Mouse (Mus musculus) testis, postnatal 10 days (tissue): ENCODE results near the gene Car14.
A peak's percentile ranks its signal among the peaks of the same experiment; 100 is the strongest.
"Not testable (repeated sequence)": the region's sequence is repeated elsewhere in the genome, so short reads cannot be mapped to it uniquely, and the experiment has no call there.

ENCODE experiments used
- DNase-seq: peaks from one replicate; pipeline ENCODE4 v3.0.0; 2021; ENCODE audit warnings: low spot score

Car14 gene

DNA sequence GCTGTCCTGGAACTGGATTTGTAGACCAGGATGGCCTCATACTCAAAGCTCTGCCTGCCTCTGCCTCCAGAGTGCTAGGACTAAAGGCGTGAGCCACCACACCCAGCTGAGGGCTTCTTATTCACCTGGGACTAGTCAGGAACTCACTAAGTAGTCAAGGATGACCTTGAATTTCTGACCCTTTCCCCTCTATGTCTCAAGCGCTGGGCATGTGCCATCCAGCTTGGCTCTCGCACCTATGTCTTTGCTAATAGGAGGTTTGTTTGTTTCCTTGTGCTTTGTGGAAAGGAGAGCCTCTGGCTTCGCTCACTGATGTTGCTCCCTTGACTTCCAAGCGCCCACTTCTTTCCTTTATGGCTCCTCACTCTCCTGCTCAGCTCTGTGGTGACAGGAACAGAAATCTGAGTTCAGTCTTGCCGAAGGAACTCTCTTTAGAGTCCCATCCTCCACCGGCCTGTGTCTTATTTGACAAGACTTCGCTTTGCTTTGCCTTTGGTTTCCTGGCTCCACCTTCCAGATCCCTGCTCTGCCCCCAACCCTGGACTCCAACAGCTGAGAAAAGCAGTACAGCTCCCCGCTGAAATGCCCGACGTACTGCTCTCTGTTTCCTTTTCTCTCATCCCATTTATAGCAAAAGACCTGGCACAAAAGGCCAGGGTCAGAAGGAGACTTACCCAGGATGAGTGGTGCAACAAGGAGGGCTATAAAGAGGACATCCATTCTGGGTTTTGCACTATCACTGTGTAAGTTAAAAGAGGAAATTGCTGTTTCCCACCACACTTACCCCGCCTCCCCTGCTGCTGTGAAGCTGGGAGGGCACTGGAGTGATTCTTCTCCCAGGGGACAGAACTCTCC lies 13.1 kb downstream of the Car14 start, which contains the start of gene BC028528:
Gene BC028528 (minus strand): TSS at position 795 of the 855 bp plus-strand sequence.
- DNase-seq = peak; percentile 56

DNA sequence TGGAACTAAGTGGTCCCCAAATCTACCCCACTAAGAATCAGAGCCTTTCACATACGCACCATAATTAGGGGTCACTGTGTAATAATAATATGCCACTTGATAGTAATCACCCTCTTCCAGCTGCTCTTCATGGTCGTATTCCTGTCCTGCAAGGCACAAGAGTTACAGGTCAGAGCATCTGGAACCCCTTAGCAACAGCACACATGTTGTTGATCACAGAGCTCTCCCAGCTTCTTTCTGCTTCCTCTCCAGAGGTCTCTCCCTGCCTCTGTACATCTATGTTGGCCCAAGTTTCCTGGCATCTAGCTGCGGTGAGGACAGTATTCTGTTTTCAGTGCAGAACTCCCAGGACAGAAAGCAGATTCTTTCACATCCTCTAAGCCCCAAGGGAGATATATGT lies 14.8 kb downstream of the Car14 start:
- no peak for DNase-seq

DNA sequence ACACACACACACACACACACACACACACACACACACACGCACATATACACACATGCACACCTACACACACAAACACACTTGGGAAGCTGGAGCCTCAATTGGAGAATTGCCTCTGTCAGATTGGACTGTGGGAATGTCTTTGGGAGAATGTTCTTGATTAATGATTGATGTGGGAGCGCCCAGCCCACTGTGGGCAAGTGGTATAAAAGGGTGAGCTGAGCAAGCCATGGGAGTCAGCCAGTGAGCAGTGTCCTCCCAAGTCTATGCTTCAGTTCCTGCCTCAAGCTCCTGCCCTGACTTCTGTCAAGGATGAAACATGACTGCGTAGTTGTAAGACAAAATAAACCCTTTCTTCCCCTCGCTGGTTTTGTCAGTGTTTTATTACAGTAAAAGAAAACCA lies 16.9 kb downstream of the Car14 start:
- no peak for DNase-seq

DNA sequence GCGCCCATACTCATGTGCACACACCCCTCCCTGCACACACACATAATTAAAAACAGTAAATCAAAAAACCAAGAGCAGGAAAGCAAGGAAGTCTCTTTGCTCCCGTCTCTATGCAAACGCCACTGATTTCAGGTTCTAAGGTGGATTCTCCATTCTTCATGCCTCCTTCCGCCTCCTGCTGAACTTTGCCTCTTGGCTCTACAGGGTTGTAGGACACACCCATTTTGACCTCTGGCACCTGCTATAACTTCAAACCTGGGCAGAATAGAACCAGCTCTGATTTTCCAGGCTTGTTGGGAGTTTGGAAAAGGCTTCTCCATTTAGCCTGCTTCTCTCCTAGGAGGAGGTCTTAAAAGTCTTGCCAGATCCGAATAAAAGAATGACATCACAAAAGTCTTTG lies 20.1 kb downstream of the Car14 start:
- no peak for DNase-seq

DNA sequence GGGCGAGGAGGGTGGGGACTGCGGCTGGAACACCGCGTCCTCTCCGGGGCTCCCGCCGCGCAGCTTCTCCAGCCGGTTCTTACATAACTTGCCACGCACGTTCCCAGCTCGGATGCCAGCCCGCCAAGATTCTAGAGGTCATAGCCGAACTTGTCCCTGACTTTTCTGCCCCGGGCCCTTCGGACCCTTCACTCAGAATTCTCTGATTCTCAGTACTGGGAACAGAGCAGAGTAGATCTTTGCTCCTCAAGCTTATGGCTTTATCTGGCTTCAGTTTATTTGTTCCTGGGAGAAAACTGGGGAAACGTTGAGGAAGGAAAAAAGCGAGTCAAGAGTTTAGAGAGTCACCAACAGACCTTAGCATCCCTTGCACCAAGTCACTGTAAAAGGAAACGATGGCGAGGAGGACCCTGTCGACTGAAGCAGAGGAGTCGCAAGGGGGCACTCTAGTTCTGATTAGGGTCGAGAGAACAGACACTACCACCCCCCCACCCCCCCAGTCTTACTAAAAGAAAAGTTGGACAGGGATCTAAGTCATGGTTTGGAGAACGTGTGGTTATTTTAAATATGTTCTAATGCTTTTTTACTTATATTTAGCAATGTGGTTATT lies 21.6 kb downstream of the Car14 start:
- peak; percentile 87 for DNase-seq

DNA sequence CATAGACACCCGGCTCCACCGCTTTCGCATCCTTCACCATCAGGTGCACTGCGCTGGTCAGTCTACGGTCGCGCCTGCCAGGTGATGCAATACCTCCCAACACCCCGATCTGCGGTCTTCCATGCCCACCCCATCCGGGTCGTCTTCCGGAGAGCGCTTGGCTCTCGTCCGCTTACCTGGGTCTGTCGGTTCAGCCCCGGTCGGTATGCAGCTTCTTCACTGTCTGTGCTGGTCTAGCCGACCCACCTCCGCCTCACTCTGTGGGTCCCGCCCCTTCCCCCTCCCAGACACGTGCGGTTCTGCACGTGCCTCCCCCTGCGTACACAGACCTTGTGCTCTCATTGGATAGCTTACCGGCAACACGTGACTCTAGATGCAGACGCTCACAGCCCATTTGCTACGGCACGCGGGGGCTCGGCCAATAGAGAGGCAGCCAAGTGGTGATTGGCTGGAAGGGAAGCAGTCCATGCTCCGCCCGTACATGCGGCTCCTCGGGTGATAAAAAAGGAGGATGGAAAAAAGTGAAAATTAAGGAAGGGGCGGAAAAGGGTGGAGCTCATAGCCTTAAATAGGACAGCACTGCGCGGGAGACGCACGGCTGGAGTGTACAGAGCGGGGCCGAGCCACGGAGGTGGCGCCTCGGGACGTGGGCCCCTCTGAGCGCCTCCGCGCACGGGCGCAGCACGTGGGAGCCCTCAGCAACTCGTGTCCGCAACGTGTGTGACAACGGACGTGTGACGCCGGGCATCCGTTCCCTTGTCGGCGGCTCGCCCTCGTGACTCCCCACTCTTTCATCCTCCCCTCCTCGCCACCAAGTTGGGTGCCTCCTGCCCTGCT lies 22.3 kb downstream of the Car14 start, which contains the start of gene Ciart:
Gene Ciart (minus strand): TSS at position 273 of the 837 bp plus-strand sequence.
- DNase-seq = peak; percentile 92

DNA sequence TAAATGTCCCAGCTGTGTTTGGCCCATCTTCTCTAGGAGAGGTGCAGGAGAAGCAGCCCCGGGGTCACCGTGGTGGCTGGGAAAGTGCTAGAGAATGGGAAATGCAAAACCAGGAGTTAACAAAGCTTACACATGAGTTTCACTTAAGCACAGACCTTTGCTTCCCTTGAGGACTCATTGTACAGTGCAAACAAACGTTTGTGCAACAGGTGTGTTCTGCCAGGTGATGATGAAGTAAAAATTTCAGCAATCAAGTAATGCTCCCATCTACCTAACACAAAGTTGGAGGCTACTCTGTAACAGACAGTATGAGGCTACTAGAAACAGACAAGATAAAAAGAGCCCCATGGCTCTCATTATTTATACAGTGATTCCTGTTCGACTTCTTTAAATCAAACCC lies 25.4 kb downstream of the Car14 start:
- no peak for DNase-seq

DNA sequence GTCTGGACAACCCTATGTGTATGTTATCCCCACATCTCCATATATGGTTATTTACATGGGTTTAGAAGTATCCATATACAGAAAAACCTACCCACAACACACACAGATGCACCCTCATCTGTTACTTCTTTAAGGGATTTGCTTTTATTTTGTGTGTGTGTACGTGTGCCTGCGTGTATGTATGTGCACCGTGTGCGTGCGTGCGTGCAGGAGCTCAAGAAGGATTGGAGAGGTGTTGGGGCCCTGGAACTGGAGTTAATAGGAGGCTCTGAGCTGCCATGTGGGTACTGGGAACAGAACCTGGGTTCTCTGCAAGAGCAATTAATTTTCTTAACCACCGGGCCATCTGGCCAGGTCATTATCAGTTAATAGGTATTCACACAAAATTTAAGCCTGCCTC lies 32.4 kb downstream of the Car14 start:
- DNase-seq = no peak

DNA sequence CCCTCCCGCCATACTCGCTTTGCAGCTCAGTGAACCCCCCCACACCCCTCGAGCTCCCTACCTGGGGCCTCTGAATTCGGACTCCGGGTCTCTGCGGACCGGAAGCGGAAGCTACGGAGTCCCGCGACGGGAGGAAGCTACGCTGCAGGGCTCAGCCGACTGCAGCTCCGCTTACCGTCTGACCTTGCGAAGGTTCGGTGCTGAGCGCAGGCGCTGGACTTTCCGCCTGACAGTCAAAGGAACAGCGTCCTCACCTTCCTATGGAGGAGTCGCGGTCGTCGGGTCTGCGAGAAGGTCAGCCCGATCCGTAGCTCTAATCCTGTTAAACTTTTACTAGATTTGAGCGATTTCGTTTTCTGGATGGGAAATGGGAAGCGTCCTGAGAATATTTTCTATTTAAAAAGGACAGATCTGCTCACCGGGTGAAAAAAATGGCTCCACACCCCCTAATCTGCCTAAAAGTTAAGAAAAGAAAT lies 33.1 kb downstream of the Car14 start, which contains the start of gene Mrps21:
Gene Mrps21 (minus strand): TSS at position 128 of the 476 bp plus-strand sequence.
- DNase-seq = peak; percentile 85

DNA sequence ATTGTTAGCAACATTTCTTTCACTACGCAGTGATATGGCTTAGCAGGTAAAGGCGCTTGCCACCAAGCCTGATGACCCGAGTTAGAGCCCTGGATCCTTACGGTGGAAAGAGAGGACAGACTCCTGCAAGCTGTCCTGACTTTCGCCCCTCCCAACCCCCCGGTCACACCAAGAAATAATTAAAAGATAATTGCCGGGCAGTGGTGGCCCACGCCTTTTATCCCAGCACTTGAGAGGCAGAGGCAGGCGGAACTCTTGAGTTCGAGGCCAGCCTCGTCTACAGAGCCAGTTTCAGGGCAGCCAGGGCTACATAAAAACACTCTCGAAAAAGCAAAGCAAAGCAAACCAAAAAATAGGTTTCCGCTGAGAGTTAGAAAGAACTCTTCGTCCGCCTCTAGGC lies 33.5 kb downstream of the Car14 start:
- DNase-seq = no peak

DNA sequence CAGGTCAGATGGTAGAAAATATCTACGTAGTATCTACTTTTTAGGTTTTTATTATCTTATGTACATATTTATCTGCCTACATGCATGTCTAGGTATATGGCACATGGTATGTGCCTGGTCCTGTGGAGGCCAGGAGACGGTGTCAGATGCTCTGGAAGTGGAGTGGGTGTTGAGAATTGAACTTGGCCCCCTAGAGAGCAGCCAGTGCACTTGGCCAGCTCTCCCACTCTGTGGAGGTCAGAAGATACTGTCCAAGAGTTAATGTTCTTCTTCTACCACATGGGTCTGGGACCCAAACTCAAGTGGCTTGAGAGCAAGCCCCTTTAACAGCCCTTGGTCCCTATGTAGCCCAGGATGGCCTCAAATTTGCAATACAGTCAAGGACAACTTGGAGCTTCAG lies 37.1 kb downstream of the Car14 start:
- no peak for DNase-seq

DNA sequence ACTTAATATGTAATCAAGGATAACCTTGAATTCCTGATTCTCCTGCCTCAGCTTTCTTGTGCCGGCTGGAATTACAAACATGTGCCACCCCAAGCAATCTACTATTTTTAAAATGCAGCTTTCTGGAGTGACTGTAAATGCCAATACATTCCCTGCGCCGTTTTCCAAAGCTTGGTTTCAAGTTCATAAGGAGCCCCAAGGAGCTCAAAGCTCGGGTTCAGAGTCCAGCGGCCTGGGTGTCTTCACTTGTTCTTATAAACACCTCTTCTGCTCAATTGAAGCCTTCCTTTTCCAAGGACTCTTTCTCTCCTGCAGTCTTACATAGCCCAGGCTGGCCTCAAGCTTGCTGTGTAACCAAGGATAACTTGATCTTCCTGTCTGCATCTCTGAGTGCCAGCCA lies 38.4 kb downstream of the Car14 start:
- no peak for DNase-seq

DNA sequence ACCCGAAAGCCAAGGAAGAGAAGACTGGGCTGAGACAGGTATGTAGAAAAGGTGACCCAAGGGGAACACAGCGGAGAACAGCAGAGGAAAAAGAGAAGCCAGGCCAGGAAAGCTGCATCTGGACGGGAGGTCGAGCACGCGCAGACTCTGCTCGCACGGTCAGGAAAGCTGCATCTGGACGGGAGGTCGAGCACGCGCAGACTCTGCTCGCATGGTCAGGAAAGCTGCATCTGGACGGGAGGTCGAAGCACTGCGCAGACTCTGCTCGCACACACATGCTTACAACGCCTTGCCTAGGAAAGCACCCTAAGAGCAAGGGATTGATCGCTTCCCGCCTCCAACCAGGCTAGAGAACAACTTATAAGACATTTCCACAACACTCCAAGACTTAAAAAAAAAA lies 38.9 kb downstream of the Car14 start:
- no peak for DNase-seq

DNA sequence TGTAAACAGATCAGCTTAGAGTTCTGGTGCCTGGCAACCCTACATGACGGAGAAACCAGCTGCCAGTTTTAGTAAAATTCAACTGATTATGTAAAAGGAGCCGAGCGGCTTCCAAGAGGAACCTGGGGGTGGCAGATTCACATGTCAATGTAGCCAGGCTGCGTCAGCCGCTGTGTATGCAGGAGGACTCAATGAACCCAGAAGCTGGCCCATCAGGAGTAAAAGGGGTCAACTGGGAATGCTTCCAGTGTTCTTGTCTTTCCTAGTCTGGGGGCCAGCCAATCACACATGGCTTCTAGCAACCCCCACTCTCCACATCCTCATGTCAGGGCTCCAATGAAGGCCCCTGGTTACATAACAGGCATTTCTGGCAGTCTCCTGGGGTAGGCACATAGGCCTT lies 39.4 kb downstream of the Car14 start:
- no peak for DNase-seq

DNA sequence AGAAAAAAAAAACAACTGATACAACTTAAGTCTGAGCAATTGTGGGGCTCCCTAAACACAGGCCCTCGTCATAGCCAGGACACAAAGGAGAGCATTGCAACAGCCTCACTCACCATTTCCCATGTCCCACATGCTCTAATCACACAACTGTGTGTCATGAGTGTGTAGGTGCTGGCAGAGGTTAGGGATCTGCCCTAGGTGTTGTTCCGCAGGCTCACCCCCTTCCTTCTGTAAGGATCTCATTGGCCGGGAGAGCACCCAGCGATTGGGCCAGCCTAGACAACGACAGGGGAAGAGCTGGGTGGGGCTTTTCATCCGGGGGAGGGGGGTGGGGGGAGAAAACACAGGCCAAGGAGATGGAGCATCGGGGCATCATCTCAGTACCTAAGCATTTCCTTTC lies 40.9 kb downstream of the Car14 start:
- no peak for DNase-seq

DNA sequence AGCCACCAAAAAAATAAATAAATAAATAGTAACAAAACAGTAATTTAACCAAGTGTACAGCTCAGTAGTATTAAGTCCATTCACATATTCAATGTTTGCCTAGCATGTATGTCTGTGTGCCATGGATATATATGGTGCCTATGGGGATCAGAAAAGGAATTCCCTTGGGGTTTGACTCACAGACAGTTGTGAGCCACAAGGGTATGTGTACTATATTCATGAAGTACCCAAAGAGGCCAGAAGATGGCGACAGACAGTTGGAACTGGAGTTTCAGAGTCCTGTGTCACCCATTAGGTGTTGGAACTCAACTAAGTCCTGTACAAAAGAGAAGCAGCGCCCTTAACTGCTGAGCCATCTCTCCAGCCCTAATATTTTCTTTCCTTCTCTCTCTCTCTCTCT lies 42.7 kb downstream of the Car14 start:
- peak; percentile 70 for DNase-seq

DNA sequence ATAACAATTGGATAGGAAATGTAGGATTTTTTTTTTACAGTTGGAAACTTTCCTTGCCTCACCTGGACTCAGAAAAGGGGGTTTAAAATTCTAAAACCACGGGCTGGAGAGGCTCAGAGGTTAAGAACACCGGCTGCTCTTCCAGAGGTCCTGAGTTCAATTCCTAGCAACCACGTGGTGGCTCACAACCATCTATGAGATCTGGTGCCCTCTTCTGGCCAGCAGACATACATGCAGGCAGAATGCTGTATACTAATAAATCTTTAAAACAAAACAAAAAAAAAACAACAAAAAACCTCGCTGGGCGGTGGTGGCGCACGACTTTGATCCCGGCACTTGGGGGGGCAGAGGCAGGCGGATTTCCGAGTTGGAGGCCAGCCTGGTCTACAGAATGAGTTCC lies 43.3 kb downstream of the Car14 start:
- no peak for DNase-seq

DNA sequence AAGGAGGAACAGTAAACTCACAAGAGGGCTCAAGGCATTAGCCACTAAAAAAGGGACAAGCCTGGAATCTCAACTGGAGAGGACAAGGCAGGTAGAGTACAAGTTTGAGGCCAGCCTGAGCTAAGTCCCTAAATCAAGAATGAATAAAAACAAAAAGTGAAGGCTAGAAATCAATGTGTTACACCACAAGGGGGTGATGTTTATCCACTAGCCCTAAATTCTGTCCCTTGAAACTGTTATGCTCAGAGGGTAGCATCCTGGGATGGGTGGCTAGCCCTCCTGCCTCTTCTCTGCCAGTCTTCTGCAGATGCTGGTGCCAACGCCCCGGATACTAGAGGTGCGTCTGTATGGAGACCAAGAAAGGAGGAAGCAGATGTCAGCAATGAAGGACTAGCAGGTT lies 44.2 kb downstream of the Car14 start:
- DNase-seq = no peak

DNA sequence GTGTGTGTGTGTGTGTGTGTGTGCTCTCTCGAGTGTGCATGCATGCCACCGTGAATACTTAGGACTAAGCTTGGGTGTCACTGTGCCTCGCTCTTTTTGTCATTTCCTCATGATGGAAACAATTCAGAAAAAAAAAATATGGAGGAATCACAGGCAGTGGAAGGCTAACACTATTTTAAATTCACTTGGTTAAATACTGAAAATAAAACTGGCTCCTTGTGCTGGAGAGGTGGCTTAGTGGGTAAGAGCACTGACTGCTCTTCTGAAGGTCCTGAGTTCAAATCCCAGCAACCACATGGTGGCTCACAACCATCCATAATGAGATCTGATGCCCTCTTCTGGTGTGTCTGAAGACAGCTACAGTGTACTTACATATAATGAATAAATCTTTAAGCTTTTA lies 46.2 kb downstream of the Car14 start:
- not testable (repeated sequence) for DNase-seq

DNA sequence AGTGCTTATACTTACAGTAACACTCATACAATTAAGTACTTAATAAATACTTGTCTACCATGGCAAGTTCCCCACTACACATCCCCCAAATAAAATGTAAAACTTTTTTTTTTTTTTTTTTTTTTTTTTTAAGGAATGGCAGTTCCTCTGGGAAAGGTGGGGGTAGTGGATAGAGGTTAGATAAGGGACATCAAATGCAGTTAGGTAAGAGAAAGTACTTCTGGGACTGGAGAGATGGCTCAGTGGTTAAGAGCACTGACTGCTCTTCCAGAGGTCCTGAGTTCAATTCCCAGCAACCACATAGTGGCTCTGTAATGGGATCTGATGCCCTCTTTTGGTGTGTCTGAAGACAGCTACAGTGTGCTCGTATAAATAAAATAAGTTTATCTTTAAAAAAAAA lies 47.4 kb downstream of the Car14 start:
- DNase-seq = not testable (repeated sequence)

DNA sequence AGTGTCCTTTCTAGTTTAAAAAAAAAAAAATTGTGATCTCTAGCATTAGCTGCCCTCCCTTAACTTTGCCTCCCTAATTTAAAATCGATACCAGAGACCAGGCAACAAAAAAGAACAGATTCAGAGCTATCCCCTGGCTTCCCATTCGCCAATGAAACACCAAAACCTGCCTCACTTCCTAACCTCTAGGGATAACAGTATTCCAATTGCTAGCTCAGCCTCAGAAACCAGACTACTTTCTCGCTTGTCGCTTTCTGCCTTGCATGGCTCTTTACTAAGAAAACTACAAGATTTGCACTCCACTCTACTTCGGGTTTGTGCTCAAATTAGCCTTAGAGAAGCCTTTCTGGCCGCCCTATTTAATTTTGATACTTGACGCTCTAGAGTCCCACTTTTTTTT lies 48.4 kb downstream of the Car14 start:
- no peak for DNase-seq

DNA sequence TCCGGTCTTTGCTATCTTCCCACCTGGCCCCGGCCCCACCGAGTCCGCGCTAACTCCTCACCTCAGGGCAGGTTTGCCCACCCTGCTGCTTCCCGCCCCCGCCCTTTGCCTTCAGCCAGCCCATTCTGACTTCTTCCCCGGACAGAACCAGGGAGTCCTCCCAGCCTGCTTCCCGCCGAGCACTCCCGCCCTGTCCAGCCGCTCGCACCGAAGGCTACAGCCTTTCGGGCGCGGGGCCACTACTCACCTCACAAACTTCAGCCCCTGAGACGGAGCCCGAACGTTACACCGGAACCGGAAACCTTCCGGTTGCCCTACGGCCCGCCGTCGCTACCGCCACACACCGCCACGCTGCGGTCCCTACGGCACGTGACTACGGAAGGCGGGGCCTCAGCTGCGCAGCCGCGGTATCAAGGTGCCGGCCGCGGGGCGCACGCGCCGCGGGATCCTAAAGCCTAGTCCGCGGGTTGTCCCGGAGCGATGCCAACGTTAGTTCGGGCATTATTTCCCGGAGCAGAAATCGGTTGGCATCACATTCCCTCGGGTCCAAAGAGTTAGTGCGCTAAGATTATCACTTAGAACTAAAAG lies 48.9 kb downstream of the Car14 start, which contains the start of gene Prpf3:
Gene Prpf3 (minus strand): TSS at position 384 of the 588 bp plus-strand sequence.
- DNase-seq = peak; percentile 97
